Mouse (Mus musculus) ES-Bruce4 (cell line): ENCODE measurements around the gene Fbxl18.
"Not testable (repeated sequence)": the region's sequence is repeated elsewhere in the genome, so short reads cannot be mapped to it uniquely, and the experiment has no call there.

Source experiments
- CTCF ChIP-seq: IDR thresholded peaks from one replicate; pipeline ENCODE4 v1.8.1; 2011; ENCODE audit warnings: low read depth, low read length
- EP300 ChIP-seq: IDR thresholded peaks from 2 replicates; pipeline ENCODE4 v1.6.1; 2011; ENCODE audit warnings: low read depth, low read length; ENCODE audit not compliant: insufficient read depth

DNA sequence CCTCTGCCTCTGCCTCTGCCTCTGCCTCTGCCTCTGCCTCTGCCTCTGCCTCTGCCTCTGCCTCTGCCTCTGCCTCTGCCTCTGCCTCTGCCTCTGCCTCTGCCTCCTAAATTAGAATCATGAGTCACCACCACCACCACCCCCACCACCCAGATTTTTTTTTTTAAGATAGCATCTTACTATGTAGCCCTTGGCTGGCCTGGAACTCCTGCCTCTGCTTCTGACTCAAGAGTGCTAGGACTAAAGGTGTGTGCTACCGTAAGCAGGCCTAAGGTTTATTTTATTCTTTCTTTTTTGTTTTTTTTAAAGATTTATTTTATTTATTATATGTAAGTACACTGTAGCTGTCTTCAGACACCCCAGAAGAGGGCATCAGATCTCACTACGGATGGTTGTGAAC, 57.8 kb downstream of the Fbxl18 start:
- TF ChIP-seq EP300, CTCF: not testable (repeated sequence)
